Mouse (Mus musculus) heart, embryonic 15.5 days (tissue): ENCODE results near the gene Tenm2. TPM values are rescaled to one million over a fixed set of nuclear protein-coding genes. Genes with fewer than 3 reads are reported as not detected.
A peak's percentile ranks its signal among the peaks of the same experiment; 100 is the strongest.

Experiments used
- ATAC-seq: fragments of 200-750 bp; cut with Nextera tagmentation; replicated peaks from 2 replicates; pipeline ENCODE4 v1.8.0; 2017; ENCODE audit warnings: low read depth, moderate TSS enrichment; ENCODE audit not compliant: insufficient number of reproducible peaks, insufficient read depth, low FRiP score
- H3K27ac ChIP-seq: fragments of 300-500 bp; sonication (generic); 2 replicates; pipeline ENCODE4 v1.5.1; 2015; ENCODE audit warnings: mild to moderate bottlenecking, inconsistent platforms
- H3K27me3 ChIP-seq: fragments of 300-500 bp; sonication (generic); 2 replicates; pipeline ENCODE4 v1.6.1; 2015; ENCODE audit warnings: inconsistent platforms
- H3K36me3 ChIP-seq: fragments of 300-500 bp; sonication (generic); 2 replicates; pipeline ENCODE4 v1.6.1; 2015; ENCODE audit warnings: mild to moderate bottlenecking, inconsistent platforms
- H3K4me1 ChIP-seq: fragments of 300-500 bp; sonication (generic); replicated peaks from 2 replicates; pipeline ENCODE4 v1.6.1; 2015; ENCODE audit warnings: inconsistent platforms
- H3K4me2 ChIP-seq: fragments of 300-500 bp; sonication (generic); 2 replicates; pipeline ENCODE4 v1.6.1; 2015; ENCODE audit warnings: inconsistent platforms, mild to moderate bottlenecking, moderate library complexity
- H3K4me3 ChIP-seq: fragments of 300-500 bp; sonication (generic); 2 replicates; pipeline ENCODE4 v1.5.1; 2015; ENCODE audit warnings: mild to moderate bottlenecking, inconsistent platforms
- H3K9ac ChIP-seq: fragments of 300-500 bp; sonication (generic); 2 replicates; pipeline ENCODE4 v1.6.1; 2015; ENCODE audit warnings: mild to moderate bottlenecking, inconsistent platforms
- H3K9me3 ChIP-seq: fragments of 300-500 bp; sonication (generic); replicated peaks from 2 replicates; pipeline ENCODE4 v1.6.1; 2016; ENCODE audit warnings: inconsistent platforms
- WGBS: fragments of 180-500 bp; shearing (Covaris S2); methylation state at CpG from one replicate; pipeline ENCODE4 v1.1.7; 2015; ENCODE audit warnings: mixed read lengths; 5-methylcytosine and 5-hydroxymethylcytosine counted together
- polyA plus RNA-seq: library from polyadenylated mRNA; unstranded; fragments of >200 nt; fragmentation: Nextera tagmentation; extraction: Ambion mirVana; gene quantifications from 2 replicates; pipeline ENCODE4 v1.2.1, GENCODE M21; 2015

Gene Tenm2
- polyA plus RNA-seq, 1 experiment from 2014 or later: 0.49 TPM

DNA sequence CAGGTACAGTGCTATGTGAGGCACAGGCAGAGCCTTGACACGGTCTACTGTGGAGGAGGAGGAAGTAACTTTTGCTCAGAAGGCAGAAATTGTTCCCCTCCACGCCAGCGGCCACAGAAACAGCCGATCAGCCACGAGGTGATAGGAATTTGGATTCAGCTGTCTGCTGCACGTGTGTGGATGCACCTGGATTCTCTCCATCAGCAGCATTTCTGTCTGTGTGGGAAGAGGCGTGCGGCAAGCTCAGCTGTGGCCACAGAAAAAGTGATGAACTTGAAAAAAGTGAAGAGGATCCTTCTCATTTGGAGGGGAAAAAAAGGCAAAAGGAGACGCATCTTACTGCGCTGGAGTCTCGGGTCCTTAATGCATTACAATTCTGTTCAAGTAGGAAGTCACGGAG lies 1122.4 kb downstream of the Tenm2 start:
- Histone ChIP-seq H3K27ac (no peak overlapping the region), H3K36me3 (no peaks in the 10 kb centered on the region), H3K4me1 (no peaks in the 10 kb centered on the region), H3K27me3 (no peaks in the 10 kb centered on the region), H3K9ac (no peak overlapping the region), H3K9me3 (no peaks in the 10 kb centered on the region), H3K4me3 (no peak overlapping the region), H3K4me2 (no peak overlapping the region)
- no peak for ATAC-seq
- WGBS: 76% methylated on average over 12 of the region's 12 CpGs

DNA sequence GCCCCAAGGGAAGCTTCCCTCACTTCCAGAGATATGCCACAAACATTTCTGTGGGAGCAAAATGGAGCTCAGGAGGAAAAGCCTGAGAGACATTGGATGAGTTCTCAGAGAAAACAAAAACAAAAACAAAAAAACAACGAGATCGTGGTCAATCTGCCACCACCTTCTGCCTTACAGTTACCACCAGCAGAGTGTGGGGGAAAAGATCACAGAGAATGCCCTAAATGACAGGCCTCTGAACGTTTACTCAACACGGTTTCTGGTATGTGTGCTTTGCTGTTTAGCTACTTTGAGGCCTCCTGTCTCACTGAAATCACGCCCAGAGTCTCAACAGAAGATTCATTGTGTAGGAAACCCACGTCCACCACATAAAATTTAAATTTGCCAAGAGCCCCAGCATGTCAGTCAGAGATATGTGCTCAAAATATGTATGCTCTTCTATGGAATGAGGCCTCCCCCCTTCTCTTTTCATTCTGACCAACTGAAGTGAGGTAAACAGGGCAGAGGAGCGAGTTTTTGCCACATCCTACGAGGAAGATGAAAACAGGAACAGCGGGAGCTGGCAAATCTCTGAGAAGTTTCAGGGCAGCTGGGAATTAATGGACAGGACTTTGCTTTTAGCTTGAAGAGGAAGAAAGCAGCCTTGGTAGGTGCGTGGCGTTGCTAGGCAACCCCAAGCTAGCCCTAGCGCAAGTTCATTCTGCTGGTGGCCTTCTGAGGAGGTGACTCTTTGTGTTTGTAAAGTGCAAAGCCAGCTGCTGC lies 1126.6 kb downstream of the Tenm2 start:
- H3K4me1 ChIP-seq: no peaks in the 10 kb centered on the region
- no peaks in the 10 kb centered on the region for H3K27me3 ChIP-seq
- H3K36me3 ChIP-seq: no peaks in the 10 kb centered on the region
- H3K4me3 ChIP-seq: no peak overlapping the region
- H3K27ac ChIP-seq: no peak overlapping the region
- 41% methylated on average over 12 of the region's 12 CpGs for WGBS
- H3K9ac ChIP-seq: no peak overlapping the region
- no peaks in the 10 kb centered on the region for H3K9me3 ChIP-seq
- no peak overlapping the region for H3K4me2 ChIP-seq
- no peak for ATAC-seq

DNA sequence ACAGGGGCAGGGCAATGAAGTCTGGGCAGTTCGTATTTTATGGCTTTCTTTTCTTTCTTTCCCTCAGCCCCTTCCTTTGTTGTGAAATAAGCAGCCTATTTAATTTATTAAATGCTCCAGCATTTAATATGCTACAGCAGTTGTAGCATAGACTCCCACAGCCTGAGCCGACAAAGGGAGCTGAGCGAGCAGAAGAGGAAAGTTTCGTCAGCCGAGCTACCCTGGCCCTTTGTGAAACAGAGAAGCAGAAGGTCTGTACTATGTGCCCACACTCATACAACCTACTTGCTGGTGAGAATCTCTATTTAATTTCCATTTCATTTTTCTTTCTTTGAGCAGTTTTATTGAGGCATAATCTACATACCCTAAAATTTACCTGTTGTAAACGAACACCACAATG lies 1127.9 kb downstream of the Tenm2 start:
- H3K27me3 ChIP-seq: no peaks in the 10 kb centered on the region
- WGBS: 80% methylated on average over 6 of the region's 6 CpGs
- H3K9ac ChIP-seq: no peak overlapping the region
- no peaks in the 10 kb centered on the region for H3K4me1 ChIP-seq
- no peaks in the 10 kb centered on the region for H3K36me3 ChIP-seq
- no peaks in the 10 kb centered on the region for H3K9me3 ChIP-seq
- no peak overlapping the region for H3K4me2 ChIP-seq
- H3K27ac ChIP-seq: no peak overlapping the region
- no peak overlapping the region for H3K4me3 ChIP-seq
- ATAC-seq: no peak

DNA sequence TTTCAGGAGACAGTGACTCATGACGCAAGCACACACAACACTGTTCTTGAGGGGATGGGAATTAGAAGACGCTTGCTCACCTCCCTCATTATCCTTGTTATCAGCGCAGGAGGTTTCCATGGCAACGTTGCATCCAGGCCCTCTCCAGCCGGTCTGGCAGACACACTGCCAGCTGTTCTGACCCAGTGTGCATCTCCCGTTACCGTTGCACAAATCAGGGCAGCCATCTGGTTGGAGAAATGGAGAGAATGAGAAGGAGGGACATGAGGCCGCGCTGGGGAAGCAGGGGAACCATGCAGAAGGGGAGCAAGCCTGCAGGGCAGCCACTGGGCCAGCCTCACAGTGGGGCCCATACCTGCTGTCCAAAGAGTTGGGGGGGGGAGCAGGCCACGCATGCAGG lies 1129.1 kb downstream of the Tenm2 start:
- Histone ChIP-seq H3K4me1 (no peaks in the 10 kb centered on the region), H3K27ac (no peak overlapping the region), H3K27me3 (0 out of 2 replicates have a peak, but pooled peaks cover 2% of the 10 kb centered on the region), H3K9ac (no peak overlapping the region), H3K4me3 (no peak overlapping the region), H3K4me2 (no peak overlapping the region), H3K9me3 (no peaks in the 10 kb centered on the region), H3K36me3 (no peaks in the 10 kb centered on the region)
- 47% methylated on average over 10 of the region's 10 CpGs for WGBS
- ATAC-seq: 0 out of 2 replicates have a peak, but pooled peaks have one; percentile 22

DNA sequence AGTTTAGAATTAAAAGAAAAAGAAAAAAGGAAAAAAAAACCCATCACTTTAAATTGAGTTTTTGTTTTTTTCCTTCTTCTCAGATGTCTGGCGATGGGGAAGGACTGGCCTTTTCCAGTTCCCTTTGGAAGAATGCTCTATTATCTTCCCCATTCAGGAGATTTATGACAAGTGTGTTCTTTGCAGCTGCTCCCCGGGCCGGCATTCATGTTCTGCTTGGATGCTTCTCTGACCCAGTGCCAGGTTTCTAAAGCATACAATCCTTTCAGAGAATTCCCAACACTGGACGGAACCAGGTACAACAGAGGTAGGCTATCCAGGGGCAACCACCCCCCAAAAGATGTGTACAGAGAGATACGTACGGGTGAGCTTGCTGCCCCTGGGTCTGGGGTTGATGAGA lies 1132.2 kb downstream of the Tenm2 start:
- no peak overlapping the region for H3K4me3 ChIP-seq
- no peak overlapping the region for H3K27ac ChIP-seq
- no peaks in the 10 kb centered on the region for H3K36me3 ChIP-seq
- WGBS: 80% methylated on average over 6 of the region's 6 CpGs
- no peaks in the 10 kb centered on the region for H3K9me3 ChIP-seq
- no peaks in the 10 kb centered on the region for H3K4me1 ChIP-seq
- H3K27me3 ChIP-seq: 0 out of 2 replicates have a peak, but pooled peaks cover 2% of the 10 kb centered on the region
- ATAC-seq: no peak
- no peak overlapping the region for H3K9ac ChIP-seq
- no peak overlapping the region for H3K4me2 ChIP-seq

DNA sequence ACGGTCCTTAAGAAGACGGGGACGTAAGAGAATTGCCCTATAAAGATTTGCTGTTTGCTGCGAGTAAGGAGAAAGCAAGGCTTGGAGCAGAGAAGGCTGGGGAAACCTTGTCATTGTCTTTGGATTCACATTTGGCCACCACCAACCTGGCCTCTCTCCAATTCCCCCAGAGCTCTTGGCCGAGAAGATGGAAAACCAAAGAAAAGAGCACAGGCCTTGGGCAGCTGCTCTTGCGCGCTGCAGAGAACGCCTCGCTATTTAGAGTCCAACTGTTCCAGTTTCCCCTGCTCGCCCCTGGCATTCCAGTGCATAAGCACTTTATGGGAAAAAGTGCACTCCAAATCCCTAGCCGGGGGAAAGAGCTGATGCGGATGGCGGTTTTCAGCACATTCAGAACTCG lies 1139.5 kb downstream of the Tenm2 start:
- Histone ChIP-seq H3K4me2 (no peak overlapping the region), H3K9ac (no peak overlapping the region), H3K36me3 (no peaks in the 10 kb centered on the region), H3K27ac (no peak overlapping the region), H3K9me3 (no peaks in the 10 kb centered on the region), H3K4me1 (peaks cover 7% of the 10 kb centered on the region; the same call in 1 of the 2 replicates), H3K27me3 (no peaks in the 10 kb centered on the region), H3K4me3 (no peak overlapping the region)
- WGBS: 63% methylated on average over 14 of the region's 14 CpGs
- no peak for ATAC-seq

DNA sequence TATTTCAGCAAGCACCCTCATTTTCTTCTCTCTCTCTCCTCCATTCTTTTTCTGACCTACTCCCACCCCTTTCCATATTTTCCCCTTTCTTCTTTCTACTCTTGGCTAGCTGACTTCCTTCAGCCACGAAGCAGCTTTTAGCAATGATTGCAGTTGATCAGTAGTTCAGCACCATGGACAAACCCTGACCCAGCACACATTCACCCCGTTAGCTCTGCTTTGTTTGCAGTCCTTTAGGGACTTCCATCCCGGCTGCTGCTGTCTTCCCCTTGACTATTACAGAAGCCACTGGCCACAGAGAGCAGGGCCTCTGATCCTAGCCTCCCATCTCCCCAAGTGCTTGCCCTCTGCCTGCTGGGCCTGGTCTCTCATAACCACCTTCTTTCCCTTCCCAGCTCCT lies 1145.6 kb downstream of the Tenm2 start:
- H3K4me3 ChIP-seq: no peak overlapping the region
- H3K4me2 ChIP-seq: no peak overlapping the region
- H3K4me1 ChIP-seq: no peaks in the 10 kb centered on the region
- no peaks in the 10 kb centered on the region for H3K9me3 ChIP-seq
- WGBS: 3% methylated on average over 3 of the region's 3 CpGs
- H3K27ac ChIP-seq: no peak overlapping the region
- no peak for ATAC-seq
- no peaks in the 10 kb centered on the region for H3K27me3 ChIP-seq
- H3K36me3 ChIP-seq: no peaks in the 10 kb centered on the region
- H3K9ac ChIP-seq: no peak overlapping the region

DNA sequence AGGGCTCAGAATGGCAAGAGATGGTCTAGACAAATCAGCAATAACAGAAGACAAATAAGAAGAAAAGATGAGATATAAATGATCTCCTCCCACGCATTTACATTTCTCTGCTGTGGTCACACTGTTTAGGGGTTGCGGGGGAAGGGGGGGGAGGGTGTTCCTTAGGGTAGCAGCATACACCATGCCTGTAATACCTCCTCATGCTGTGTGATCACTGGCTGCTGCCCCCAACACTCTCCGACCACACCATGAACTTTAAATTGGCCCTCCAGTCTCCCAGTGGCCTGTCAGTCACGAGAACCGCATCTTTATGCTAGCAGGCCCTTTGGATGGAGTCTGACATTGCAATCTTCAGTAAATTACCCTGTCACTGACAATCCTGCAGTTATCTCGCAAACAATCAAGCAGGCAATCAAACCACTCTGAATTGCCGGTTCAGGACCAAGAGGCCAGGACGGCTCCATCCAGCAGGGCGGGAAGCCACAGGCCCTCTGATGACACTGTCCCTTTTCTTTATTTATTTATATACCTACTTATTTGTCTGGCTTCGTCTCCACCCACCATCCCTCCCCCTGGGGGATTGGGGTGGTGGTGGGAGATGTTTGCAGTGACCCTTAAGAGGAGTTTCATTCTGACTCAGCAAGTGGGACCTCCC lies 1154.2 kb downstream of the Tenm2 start:
- Histone ChIP-seq H3K9me3 (no peaks in the 10 kb centered on the region), H3K27ac (no peak overlapping the region), H3K9ac (no peak overlapping the region), H3K4me1 (no peaks in the 10 kb centered on the region), H3K4me2 (no peak overlapping the region), H3K36me3 (no peaks in the 10 kb centered on the region), H3K4me3 (no peak overlapping the region), H3K27me3 (0 out of 2 replicates have a peak, but pooled peaks cover 13% of the 10 kb centered on the region)
- no peak for ATAC-seq
- 46% methylated on average over 10 of the region's 10 CpGs for WGBS

DNA sequence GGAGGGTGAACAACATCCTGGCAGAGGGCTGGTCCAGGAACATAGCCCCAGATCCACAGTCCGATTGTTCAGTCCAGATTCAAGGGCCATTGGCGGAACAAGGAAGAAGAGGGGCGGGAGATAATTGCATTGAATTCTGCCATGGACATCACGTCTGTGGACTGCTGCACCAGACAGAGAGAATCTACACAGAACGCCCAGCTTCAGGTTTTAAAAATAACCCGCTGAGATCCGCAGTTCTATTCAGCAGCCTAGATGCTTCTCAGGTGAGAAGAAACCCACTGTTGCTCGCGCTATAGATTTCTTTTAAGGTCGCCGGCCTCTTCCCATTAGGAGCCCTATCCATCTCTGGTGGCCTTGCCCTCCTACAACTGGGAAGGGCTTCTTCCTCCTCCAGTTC lies 1155.0 kb downstream of the Tenm2 start:
- 61% methylated on average over 11 of the region's 11 CpGs for WGBS
- Histone ChIP-seq H3K27ac (no peak overlapping the region), H3K4me2 (no peak overlapping the region), H3K36me3 (no peaks in the 10 kb centered on the region), H3K4me1 (no peaks in the 10 kb centered on the region), H3K4me3 (no peak overlapping the region), H3K9me3 (no peaks in the 10 kb centered on the region), H3K27me3 (0 out of 2 replicates have a peak, but pooled peaks cover 13% of the 10 kb centered on the region), H3K9ac (no peak overlapping the region)
- no peak for ATAC-seq

DNA sequence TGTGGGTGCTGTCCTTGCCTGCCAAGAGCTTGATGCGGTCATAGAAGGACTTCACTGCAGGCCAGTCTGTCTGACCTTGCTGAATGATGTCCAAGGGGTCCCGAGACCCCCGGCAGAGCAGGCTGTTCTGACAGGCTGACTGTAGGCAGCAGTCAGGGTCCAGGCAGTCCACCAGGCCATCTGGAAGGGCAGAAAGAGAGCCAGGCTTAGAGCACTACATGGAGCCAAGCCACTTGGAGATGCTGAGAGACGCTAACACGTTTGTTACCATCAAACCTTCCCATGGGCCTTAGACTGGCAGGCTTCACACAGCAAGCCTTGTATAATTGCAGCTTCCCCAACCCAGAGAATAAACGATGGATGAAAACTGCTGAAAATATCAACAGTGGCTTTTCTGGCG lies 1157.4 kb downstream of the Tenm2 start:
- 75% methylated on average over 7 of the region's 7 CpGs for WGBS
- H3K36me3 ChIP-seq: no peaks in the 10 kb centered on the region
- H3K4me2 ChIP-seq: no peak overlapping the region
- no peak for ATAC-seq
- H3K27ac ChIP-seq: no peak overlapping the region
- no peaks in the 10 kb centered on the region for H3K4me1 ChIP-seq
- H3K9ac ChIP-seq: no peak overlapping the region
- H3K9me3 ChIP-seq: no peaks in the 10 kb centered on the region
- H3K27me3 ChIP-seq: peaks cover 13% of the 10 kb centered on the region; the same call in 1 of the 2 replicates
- H3K4me3 ChIP-seq: no peak overlapping the region

DNA sequence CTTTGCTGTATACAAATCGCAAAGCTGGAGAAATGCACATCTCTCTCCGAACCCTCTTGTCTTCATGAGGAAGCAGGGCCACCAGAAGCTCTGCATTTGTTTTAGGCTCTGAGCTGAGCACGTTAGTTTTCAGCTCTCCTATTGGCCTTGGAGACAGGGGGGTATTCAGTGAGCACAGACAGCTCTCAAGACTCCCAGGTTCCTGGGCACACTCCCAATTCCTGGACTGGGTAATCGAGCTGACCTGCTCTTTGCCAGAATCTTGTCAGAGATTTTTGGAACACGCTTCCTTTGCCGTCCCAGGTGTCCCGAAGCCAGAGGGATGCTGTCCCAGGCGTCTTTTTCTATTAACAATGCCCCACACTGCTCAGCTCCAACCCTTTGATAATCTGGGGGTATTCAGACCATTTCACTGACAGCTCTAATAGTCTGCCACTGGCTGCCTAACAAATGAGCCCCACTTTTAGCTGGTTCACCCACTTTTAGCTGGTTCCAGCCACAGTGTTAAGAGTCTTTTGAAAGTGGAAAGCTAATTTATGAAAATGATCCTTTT lies 1161.7 kb downstream of the Tenm2 start:
- WGBS: 61% methylated on average over 8 of the region's 8 CpGs
- no peak overlapping the region for H3K9ac ChIP-seq
- peaks cover 4% of the 10 kb centered on the region; the same call in 1 of the 2 replicates for H3K27me3 ChIP-seq
- H3K9me3 ChIP-seq: no peaks in the 10 kb centered on the region
- no peaks in the 10 kb centered on the region for H3K36me3 ChIP-seq
- H3K27ac ChIP-seq: no peak overlapping the region
- no peak overlapping the region for H3K4me3 ChIP-seq
- no peak overlapping the region for H3K4me2 ChIP-seq
- no peak for ATAC-seq
- H3K4me1 ChIP-seq: peaks cover 10% of the 10 kb centered on the region; the same call in 1 of the 2 replicates
